Mouse (Mus musculus): ENCODE data around the gene Rnf44.

- TF ChIP-seq POLR2A (IDR thresholded peaks at IDR 0.05; ENCODE audit: insufficient read depth, low read depth, low read length) (no peak), EP300 (IDR thresholded peaks at IDR 0.05; ENCODE audit: insufficient read depth, low read depth, low read length) (no peak)
Observed at GRCm38 (mm10) chr13:54661358-54661757, 32.3 kb downstream of the Rnf44 start.

All from heart, adult 2 months (tissue).